Mouse (Mus musculus) spleen, adult 2 months (tissue): ENCODE data around the gene Chn2. TPM values are rescaled to one million over a fixed set of nuclear protein-coding genes. Genes with fewer than 3 reads are reported as not detected.

Source experiments
- DNase-seq, 2 experiments: peaks; one replicate each; pipeline versions ENCODE4 v3.0.0 to v3.0.0-alpha.2; 2012 to 2021; ENCODE audit warnings: low spot score in 2 of 2, low read depth in 1 of 2
- H3K27ac ChIP-seq: fragments of 200-500 bp; 2 replicates; pipeline ENCODE4 v1.5.1; 2012; ENCODE audit warnings: low read length, inconsistent platforms; ENCODE audit not compliant: insufficient read depth
- H3K27me3 ChIP-seq: fragments of 200-500 bp; 2 replicates; pipeline ENCODE4 v1.6.1; 2012; ENCODE audit warnings: mild to moderate bottlenecking, moderate library complexity, low read length, inconsistent platforms; ENCODE audit not compliant: control insufficient read depth, insufficient read depth
- H3K36me3 ChIP-seq: fragments of 200-500 bp; 2 replicates; pipeline ENCODE4 v1.6.1; 2012; ENCODE audit warnings: mild to moderate bottlenecking, low read length, inconsistent platforms; ENCODE audit not compliant: control insufficient read depth, insufficient read depth
- H3K4me1 ChIP-seq: fragments of 200-500 bp; 2 replicates; pipeline ENCODE4 v1.6.1; 2011; ENCODE audit warnings: inconsistent platforms; ENCODE audit not compliant: control insufficient read depth, insufficient read depth, insufficient read length
- H3K4me3 ChIP-seq: fragments of 200-500 bp; 2 replicates; pipeline ENCODE4 v1.5.1; 2011; ENCODE audit warnings: mild to moderate bottlenecking, inconsistent platforms; ENCODE audit not compliant: insufficient read depth, insufficient read length; ENCODE audit errors: extremely low read depth
- CTCF ChIP-seq: fragments of 200-500 bp; IDR thresholded peaks from 2 replicates; pipeline ENCODE4 v1.5.1; 2011; ENCODE audit warnings: mild to moderate bottlenecking, inconsistent platforms; ENCODE audit not compliant: insufficient read depth, insufficient read length, insufficient replicate concordance; ENCODE audit errors: extremely low read depth
- POLR2A ChIP-seq: fragments of 200-500 bp; IDR thresholded peaks from 2 replicates; pipeline ENCODE4 v1.6.1; 2011; ENCODE audit warnings: low read depth, low read length, inconsistent platforms
- WGBS: fragments of 180-500 bp; shearing (Covaris S2); methylation state at CpG from one replicate; pipeline ENCODE4 v1.1.7; 2018; 5-methylcytosine and 5-hydroxymethylcytosine counted together
- polyA plus RNA-seq: library from polyadenylated mRNA; depleted of rRNA; stranded (reverse); fragments of >200 nt; gene quantifications from 2 replicates; pipeline ENCODE4 v1.2.3, GENCODE M21; 2012

Chn2 gene
- polyA plus RNA-seq, 1 experiment, result 8.4 TPM

DNA sequence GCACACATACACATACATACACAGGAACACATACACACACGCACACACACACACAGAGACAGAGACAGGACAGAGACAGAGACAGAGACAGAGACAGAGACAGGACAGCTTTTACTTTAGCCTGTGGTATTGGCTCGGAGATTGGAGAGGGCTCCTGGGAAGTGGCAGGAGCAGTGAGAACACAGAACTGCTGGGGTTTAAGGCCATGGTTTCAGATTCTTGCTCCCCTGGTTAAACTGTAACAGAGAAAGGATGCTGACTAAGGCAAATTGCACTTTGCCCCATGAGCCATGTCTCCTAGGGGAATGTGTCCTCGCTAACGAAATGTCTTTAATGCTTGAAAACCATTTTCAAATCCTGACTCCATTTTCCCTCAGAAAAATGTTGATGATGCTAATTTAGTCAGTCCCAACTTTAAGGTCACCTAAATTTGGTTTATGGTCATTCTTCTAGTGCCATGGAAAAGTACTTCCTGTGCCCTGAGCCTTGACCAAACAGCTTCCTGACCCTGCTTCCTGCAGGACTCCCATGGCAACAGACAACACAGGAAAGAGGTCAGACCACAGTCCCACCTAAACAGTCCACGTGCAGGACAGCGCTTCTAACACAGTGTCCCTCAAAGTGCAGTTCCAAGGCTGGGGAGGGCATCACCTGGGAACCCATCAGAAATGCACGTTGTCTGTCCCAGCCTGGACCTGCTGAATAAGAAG lies 163.1 kb downstream of the Chn2 start:
- no peak for DNase-seq
- TF ChIP-seq POLR2A (no peak), CTCF (no peak)
- no peaks in the 10 kb centered on the region for H3K36me3 ChIP-seq
- no peaks in the 10 kb centered on the region for H3K27me3 ChIP-seq
- 75% methylated on average over 7 of the region's 7 CpGs for WGBS
- no peaks in the 10 kb centered on the region for H3K4me1 ChIP-seq
- no peak overlapping the region for H3K4me3 ChIP-seq
- H3K27ac ChIP-seq, result no peak overlapping the region

GRCm38 (mm10) chr6:54203316-54203715 lies 164.0 kb downstream of the Chn2 start:
- WGBS, result 82% methylated on average over 2 of the region's 2 CpGs
- H3K4me3 ChIP-seq, result no peak overlapping the region
- H3K4me1 ChIP-seq, result no peaks in the 10 kb centered on the region
- H3K27ac ChIP-seq, result no peak overlapping the region
- H3K27me3 ChIP-seq, result no peaks in the 10 kb centered on the region
- no peak for TF ChIP-seq POLR2A
- TF ChIP-seq CTCF, result no peak
- no peaks in the 10 kb centered on the region for H3K36me3 ChIP-seq
- no peak for DNase-seq

- no peaks in the 10 kb centered on the region for H3K4me1 ChIP-seq
- no peak overlapping the region for H3K4me3 ChIP-seq
- WGBS, result 85% methylated on average over 6 of the region's 6 CpGs
- TF ChIP-seq POLR2A, result no peak
- TF ChIP-seq CTCF, result no peak
- no peak overlapping the region for H3K27ac ChIP-seq
- H3K27me3 ChIP-seq, result no peaks in the 10 kb centered on the region
- DNase-seq, result no peak
- no peaks in the 10 kb centered on the region for H3K36me3 ChIP-seq
These were observed 164.6 kb downstream of the Chn2 start for GRCm38 (mm10) chr6:54203926-54204325.

- H3K4me1 ChIP-seq, result no peaks in the 10 kb centered on the region
- DNase-seq, result no peak
These were observed 165.6 kb downstream of the Chn2 start for GRCm38 (mm10) chr6:54204931-54205330.

GRCm38 (mm10) chr6:54205471-54205870 lies 166.1 kb downstream of the Chn2 start:
- 90% methylated on average over 5 of the region's 5 CpGs for WGBS
- Histone ChIP-seq H3K36me3 (no peaks in the 10 kb centered on the region), H3K27me3 (no peaks in the 10 kb centered on the region), H3K27ac (no peak overlapping the region), H3K4me1 (no peaks in the 10 kb centered on the region), H3K4me3 (no peak overlapping the region)
- DNase-seq, result no peak
- TF ChIP-seq POLR2A, result no peak
- TF ChIP-seq CTCF, result no peak

More at GRCm38 (mm10) chr6:54204931-54205330, 165.6 kb downstream of the Chn2 start:
- WGBS, result 82% methylated on average over 2 of the region's 2 CpGs
- no peak for TF ChIP-seq POLR2A
- TF ChIP-seq CTCF, result no peak
- Histone ChIP-seq H3K4me3 (no peak overlapping the region), H3K36me3 (no peaks in the 10 kb centered on the region), H3K27ac (no peak overlapping the region), H3K27me3 (no peaks in the 10 kb centered on the region)

GRCm38 (mm10) chr6:54206221-54206738 lies 166.9 kb downstream of the Chn2 start:
- H3K36me3 ChIP-seq, result no peaks in the 10 kb centered on the region
- no peak for TF ChIP-seq POLR2A
- TF ChIP-seq CTCF, result no peak
- no peak overlapping the region for H3K27ac ChIP-seq
- no peaks in the 10 kb centered on the region for H3K27me3 ChIP-seq
- WGBS, result 89% methylated on average over 6 of the region's 6 CpGs
- H3K4me1 ChIP-seq, result no peaks in the 10 kb centered on the region
- H3K4me3 ChIP-seq, result no peak overlapping the region
- DNase-seq, result no peak

DNA sequence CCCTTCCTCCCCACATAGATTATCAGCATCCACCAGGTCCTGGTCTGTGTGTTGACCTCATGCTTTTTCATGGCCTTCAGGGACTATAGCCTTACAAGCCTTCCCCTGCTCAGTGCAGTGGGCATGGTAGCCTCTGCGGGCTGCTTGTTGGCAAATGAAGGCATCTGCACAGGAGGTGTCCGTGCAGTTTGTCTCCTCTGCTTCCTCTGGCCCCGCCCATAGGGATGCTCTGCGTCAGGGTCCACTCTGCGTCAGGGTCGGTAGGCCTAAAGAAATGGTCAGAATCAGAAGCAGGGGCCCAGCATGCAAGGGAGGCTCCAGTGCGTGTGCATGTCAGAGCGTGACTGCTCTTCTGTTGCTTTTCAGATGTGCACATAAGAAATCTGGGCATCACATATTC lies 169.4 kb downstream of the Chn2 start:
- H3K4me3 ChIP-seq, result no peak overlapping the region
- H3K4me1 ChIP-seq, result no peaks in the 10 kb centered on the region
- no peaks in the 10 kb centered on the region for H3K36me3 ChIP-seq
- DNase-seq, result no peak
- no peak for TF ChIP-seq POLR2A
- no peak for TF ChIP-seq CTCF
- 93% methylated on average over 8 of the region's 8 CpGs for WGBS
- no peak overlapping the region for H3K27ac ChIP-seq
- H3K27me3 ChIP-seq, result no peaks in the 10 kb centered on the region
